Mouse (Mus musculus): ENCODE measurements at regions not wholly inside any gene's neighbourhood (a gene's known extent, or its start where the extent isn't known, plus 50 kb on each side); places are given as distances from the start of the nearest gene placed in this dataset.

GRCm38 (mm10) chr4:101361779-101362178, 57.3 kb upstream of the Ak4 start:
- TF ChIP-seq CTCF (conservative IDR thresholded peaks at IDR 0.05; ENCODE audit: insufficient read depth, insufficient read length, low read depth, low read length) (peak; percentile 35; the same call in 1 of the 2 replicates), POLR2A (IDR thresholded peaks at IDR 0.05; ENCODE audit: low read depth, low read length) (no peak)
